Mouse (Mus musculus): ENCODE data around the gene Gm49380. TPM values are rescaled to one million over a fixed set of nuclear protein-coding genes. Genes with fewer than 3 reads are reported as not detected.

The Gm49380 gene
- polyA plus RNA-seq, 1 experiment = 0.05 TPM

- no peaks in the 10 kb centered on the region for H3K36me3 ChIP-seq (ENCODE audit: control insufficient read depth, insufficient read depth)
- H3K79me3 ChIP-seq (ENCODE audit: low read depth) = no peaks in the 10 kb centered on the region
- H3K27me3 ChIP-seq (ENCODE audit: control insufficient read depth, insufficient read depth, insufficient read length) = no peaks in the 10 kb centered on the region
- no peaks in the 10 kb centered on the region for H3K79me2 ChIP-seq (ENCODE audit: control insufficient read depth, insufficient read depth)
- H3K4me3 ChIP-seq (ENCODE audit: insufficient read depth, poor library complexity, severe bottlenecking) = no peak within 1 kb of the TSS
- TF ChIP-seq CTCF (IDR thresholded peaks at IDR 0.05; ENCODE audit: control insufficient read depth, insufficient read depth, insufficient read length) = peak; percentile 95
- TF ChIP-seq USF1 (IDR thresholded peaks at IDR 0.05; ENCODE audit: low read depth) = peak; percentile 87
- peak; percentile 94 for TF ChIP-seq MAX (IDR thresholded peaks at IDR 0.05)
- no peak for TF ChIP-seq MYOD1 (IDR thresholded peaks at IDR 0.05; ENCODE audit: control insufficient read depth, insufficient read length, low read depth)
- peak; percentile 54 for TF ChIP-seq CEBPB (IDR thresholded peaks at IDR 0.05; ENCODE audit: low read depth)
- H3ac ChIP-seq (ENCODE audit: control insufficient read depth, insufficient read length, low read depth) = peak within 1 kb of the TSS; percentile 39
Measured at GRCm38 (mm10) chr9:44066785-44067225, 46.5 kb downstream of the Gm49380 start, which contains the start of gene Usp2. Gene Usp2, plus strand, starts transcription at chr9:44067021.

GRCm38 (mm10) chr9:44065177-44065576, 48.1 kb downstream of the Gm49380 start:
- H3K79me3 ChIP-seq (ENCODE audit: low read depth) = no peaks in the 10 kb centered on the region
- no peaks in the 10 kb centered on the region for H3K27me3 ChIP-seq (ENCODE audit: control insufficient read depth, insufficient read depth, insufficient read length)
- no peak for TF ChIP-seq CTCF (IDR thresholded peaks at IDR 0.05; ENCODE audit: control insufficient read depth, insufficient read depth, insufficient read length)
- no peak for TF ChIP-seq FOSL1 (IDR thresholded peaks at IDR 0.05; ENCODE audit: insufficient read depth, low read length, poor library complexity, severe bottlenecking)
- TF ChIP-seq USF1 (IDR thresholded peaks at IDR 0.05; ENCODE audit: low read depth) = no peak
- TF ChIP-seq MYOD1 (IDR thresholded peaks at IDR 0.05; ENCODE audit: control insufficient read depth, insufficient read length, low read depth) = no peak
- no peak for TF ChIP-seq CEBPB (IDR thresholded peaks at IDR 0.05; ENCODE audit: low read depth)
- TF ChIP-seq MAX (IDR thresholded peaks at IDR 0.05) = no peak
- TF ChIP-seq MYOG (IDR thresholded peaks at IDR 0.05; ENCODE audit: control insufficient read depth, extremely low read depth, insufficient read length) = no peak
- H3K36me3 ChIP-seq (ENCODE audit: control insufficient read depth, insufficient read depth) = no peaks in the 10 kb centered on the region
- no peak overlapping the region for H3ac ChIP-seq (ENCODE audit: control insufficient read depth, insufficient read length, low read depth)
- no peak overlapping the region for H3K4me3 ChIP-seq (ENCODE audit: insufficient read depth, poor library complexity, severe bottlenecking)
- H3K79me2 ChIP-seq (ENCODE audit: control insufficient read depth, insufficient read depth) = no peaks in the 10 kb centered on the region

GRCm38 (mm10) chr9:44058606-44059005, 54.7 kb downstream of the Gm49380 start:
- Histone ChIP-seq H3K36me3 (ENCODE audit: control insufficient read depth, insufficient read depth) (no peaks in the 10 kb centered on the region), H3K4me3 (ENCODE audit: insufficient read depth, poor library complexity, severe bottlenecking) (no peak overlapping the region), H3ac (ENCODE audit: control insufficient read depth, insufficient read length, low read depth) (no peak overlapping the region), H3K79me2 (ENCODE audit: control insufficient read depth, insufficient read depth) (no peaks in the 10 kb centered on the region), H3K79me3 (ENCODE audit: low read depth) (no peaks in the 10 kb centered on the region), H3K27me3 (ENCODE audit: control insufficient read depth, insufficient read depth, insufficient read length) (no peaks in the 10 kb centered on the region)
- no peak for TF ChIP-seq CTCF (IDR thresholded peaks at IDR 0.05; ENCODE audit: control insufficient read depth, insufficient read depth, insufficient read length)
- no peak for TF ChIP-seq MAX (IDR thresholded peaks at IDR 0.05)
- no peak for TF ChIP-seq CEBPB (IDR thresholded peaks at IDR 0.05; ENCODE audit: low read depth)
- no peak for TF ChIP-seq MYOD1 (IDR thresholded peaks at IDR 0.05; ENCODE audit: control insufficient read depth, insufficient read length, low read depth)
- no peak for TF ChIP-seq MYOG (IDR thresholded peaks at IDR 0.05; ENCODE audit: control insufficient read depth, extremely low read depth, insufficient read length)
- TF ChIP-seq USF1 (IDR thresholded peaks at IDR 0.05; ENCODE audit: low read depth) = no peak
- no peak for TF ChIP-seq FOSL1 (IDR thresholded peaks at IDR 0.05; ENCODE audit: insufficient read depth, low read length, poor library complexity, severe bottlenecking)

GRCm38 (mm10) chr9:44053936-44054335, 59.4 kb downstream of the Gm49380 start:
- no peak overlapping the region for H3K4me3 ChIP-seq (ENCODE audit: insufficient read depth, poor library complexity, severe bottlenecking)
- H3K36me3 ChIP-seq (ENCODE audit: control insufficient read depth, insufficient read depth) = no peaks in the 10 kb centered on the region
- no peaks in the 10 kb centered on the region for H3K79me2 ChIP-seq (ENCODE audit: control insufficient read depth, insufficient read depth)
- no peaks in the 10 kb centered on the region for H3K79me3 ChIP-seq (ENCODE audit: low read depth)
- H3K27me3 ChIP-seq (ENCODE audit: control insufficient read depth, insufficient read depth, insufficient read length) = no peaks in the 10 kb centered on the region
- H3ac ChIP-seq (ENCODE audit: control insufficient read depth, insufficient read length, low read depth) = no peak overlapping the region
- TF ChIP-seq MYOG (IDR thresholded peaks at IDR 0.05; ENCODE audit: control insufficient read depth, extremely low read depth, insufficient read length) = no peak
- TF ChIP-seq CEBPB (IDR thresholded peaks at IDR 0.05; ENCODE audit: low read depth) = no peak
- no peak for TF ChIP-seq USF1 (IDR thresholded peaks at IDR 0.05; ENCODE audit: low read depth)
- no peak for TF ChIP-seq FOSL1 (IDR thresholded peaks at IDR 0.05; ENCODE audit: insufficient read depth, low read length, poor library complexity, severe bottlenecking)
- no peak for TF ChIP-seq MAX (IDR thresholded peaks at IDR 0.05)
- TF ChIP-seq MYOD1 (IDR thresholded peaks at IDR 0.05; ENCODE audit: control insufficient read depth, insufficient read length, low read depth) = no peak
- TF ChIP-seq CTCF (IDR thresholded peaks at IDR 0.05; ENCODE audit: control insufficient read depth, insufficient read depth, insufficient read length) = no peak

GRCm38 (mm10) chr9:44052855-44053254, 60.4 kb downstream of the Gm49380 start:
- Histone ChIP-seq H3ac (ENCODE audit: control insufficient read depth, insufficient read length, low read depth) (no peak overlapping the region), H3K36me3 (ENCODE audit: control insufficient read depth, insufficient read depth) (no peaks in the 10 kb centered on the region), H3K27me3 (ENCODE audit: control insufficient read depth, insufficient read depth, insufficient read length) (no peaks in the 10 kb centered on the region), H3K79me2 (ENCODE audit: control insufficient read depth, insufficient read depth) (no peaks in the 10 kb centered on the region), H3K4me3 (ENCODE audit: insufficient read depth, poor library complexity, severe bottlenecking) (no peak overlapping the region), H3K79me3 (ENCODE audit: low read depth) (no peaks in the 10 kb centered on the region)
- TF ChIP-seq FOSL1 (IDR thresholded peaks at IDR 0.05; ENCODE audit: insufficient read depth, low read length, poor library complexity, severe bottlenecking) (no peak), CEBPB (IDR thresholded peaks at IDR 0.05; ENCODE audit: low read depth) (no peak), CTCF (IDR thresholded peaks at IDR 0.05; ENCODE audit: control insufficient read depth, insufficient read depth, insufficient read length) (no peak), MYOG (IDR thresholded peaks at IDR 0.05; ENCODE audit: control insufficient read depth, extremely low read depth, insufficient read length) (no peak), MAX (IDR thresholded peaks at IDR 0.05) (no peak), USF1 (IDR thresholded peaks at IDR 0.05; ENCODE audit: low read depth) (no peak), MYOD1 (IDR thresholded peaks at IDR 0.05; ENCODE audit: control insufficient read depth, insufficient read length, low read depth) (no peak)

Measured in C2C12 (cell line).